Mouse (Mus musculus) left cerebral cortex, postnatal 4 days (tissue): ENCODE results near the gene Cs. TPM values are rescaled to one million over a fixed set of nuclear protein-coding genes. Genes with fewer than 3 reads are reported as not detected.
A peak's percentile ranks its signal among the peaks of the same experiment; 100 is the strongest.
"Not testable (repeated sequence)": the region's sequence is repeated elsewhere in the genome, so short reads cannot be mapped to it uniquely, and the experiment has no call there.

ENCODE experiments used
- DNase-seq: peaks from one replicate; pipeline ENCODE4 v3.0.0-alpha.2; 2022
- intact Hi-C: fragments of 180-260 bp; cut with DNase I; formaldehyde crosslinking; loops from one replicate; pipeline ENCODE4 v1.15.1; 2025
- total RNA-seq, 2 experiments: library from RNA; stranded (reverse); gene quantifications; 2 replicates each; pipeline ENCODE4 v1.2.3; 2021

The Cs gene
- total RNA-seq: 100 to 1,000 TPM; 236 to 250 TPM

- intact Hi-C loops: no loop called here
- DNase-seq: peak; percentile 99
Observed at GRCm38 (mm10) chr10:128337306-128338181, at the start of gene Cs. Cs (plus strand) TSS chr10:128337734.

- peak; percentile 65 for DNase-seq
Observed at GRCm38 (mm10) chr10:128290594-128290993, 46.9 kb upstream of the Cs start.

GRCm38 (mm10) chr10:128296370-128297090, 41.0 kb upstream of the Cs start:
- intact Hi-C loops: no loop called here
- peak; percentile 44 for DNase-seq

More at GRCm38 (mm10) chr10:128290594-128290993, 46.9 kb upstream of the Cs start:
- intact Hi-C loops: not testable (repeated sequence)

- DNase-seq: peak; percentile 51
- intact Hi-C loops: no loop called here
Observed at GRCm38 (mm10) chr10:128297221-128297620, 40.3 kb upstream of the Cs start.

GRCm38 (mm10) chr10:128297622-128298021, 39.9 kb upstream of the Cs start:
- intact Hi-C loops: no loop called here
- peak; percentile 62 for DNase-seq

GRCm38 (mm10) chr10:128298243-128298642, 39.3 kb upstream of the Cs start:
- intact Hi-C loops: no loop called here
- DNase-seq: no peak

GRCm38 (mm10) chr10:128298702-128299171, 38.8 kb upstream of the Cs start, which contains the start of gene Il23a:
Il23a (minus strand) TSS chr10:128298752.
- DNase-seq: no peak
- intact Hi-C loops: no loop called here

GRCm38 (mm10) chr10:128302357-128302756, 35.2 kb upstream of the Cs start:
- intact Hi-C loops: no loop called here
- no peak for DNase-seq

- DNase-seq: no peak
- intact Hi-C loops: no loop called here
Observed at GRCm38 (mm10) chr10:128302785-128303125, 34.8 kb upstream of the Cs start.

- intact Hi-C loops: no loop called here
- peak; percentile 98 for DNase-seq
Observed at GRCm38 (mm10) chr10:128303126-128304021, 34.2 kb upstream of the Cs start, which contains the start of gene Pan2. Pan2 (plus strand) TSS chr10:128303335.

- intact Hi-C loops: no loop called here
Observed at GRCm38 (mm10) chr10:128309654-128310053, 27.9 kb upstream of the Cs start.

GRCm38 (mm10) chr10:128310177-128310576, 27.4 kb upstream of the Cs start:
- intact Hi-C loops: no loop called here
- peak; percentile 65 for DNase-seq

More at GRCm38 (mm10) chr10:128309654-128310053, 27.9 kb upstream of the Cs start:
- no peak for DNase-seq

GRCm38 (mm10) chr10:128310902-128311301, 26.6 kb upstream of the Cs start:
- intact Hi-C loops: no loop called here
- DNase-seq: no peak

- intact Hi-C loops: no loop called here
Observed at GRCm38 (mm10) chr10:128315578-128315977, 22.0 kb upstream of the Cs start.

GRCm38 (mm10) chr10:128321641-128322040, 15.9 kb upstream of the Cs start:
- intact Hi-C loops: no loop called here
- no peak for DNase-seq

More at GRCm38 (mm10) chr10:128315578-128315977, 22.0 kb upstream of the Cs start:
- no peak for DNase-seq

GRCm38 (mm10) chr10:128322141-128323108, 15.1 kb upstream of the Cs start, which contains the start of gene Cnpy2:
Cnpy2 (plus strand) TSS chr10:128322459.
- DNase-seq: peak; percentile 94
- intact Hi-C loops: no loop called here

- intact Hi-C loops: no loop called here
- no peak for DNase-seq
Observed at GRCm38 (mm10) chr10:128323516-128323915, 14.0 kb upstream of the Cs start.

GRCm38 (mm10) chr10:128326825-128327224, 10.7 kb upstream of the Cs start:
- no peak for DNase-seq
- intact Hi-C loops: no loop called here

GRCm38 (mm10) chr10:128327610-128328009, 9.9 kb upstream of the Cs start:
- no peak for DNase-seq
- intact Hi-C loops: no loop called here
